Mouse (Mus musculus): ENCODE measurements at regions not wholly inside any gene's neighbourhood (a gene's known extent, or its start where the extent isn't known, plus 50 kb on each side); places are given as distances from the start of the nearest gene placed in this dataset.

DNA sequence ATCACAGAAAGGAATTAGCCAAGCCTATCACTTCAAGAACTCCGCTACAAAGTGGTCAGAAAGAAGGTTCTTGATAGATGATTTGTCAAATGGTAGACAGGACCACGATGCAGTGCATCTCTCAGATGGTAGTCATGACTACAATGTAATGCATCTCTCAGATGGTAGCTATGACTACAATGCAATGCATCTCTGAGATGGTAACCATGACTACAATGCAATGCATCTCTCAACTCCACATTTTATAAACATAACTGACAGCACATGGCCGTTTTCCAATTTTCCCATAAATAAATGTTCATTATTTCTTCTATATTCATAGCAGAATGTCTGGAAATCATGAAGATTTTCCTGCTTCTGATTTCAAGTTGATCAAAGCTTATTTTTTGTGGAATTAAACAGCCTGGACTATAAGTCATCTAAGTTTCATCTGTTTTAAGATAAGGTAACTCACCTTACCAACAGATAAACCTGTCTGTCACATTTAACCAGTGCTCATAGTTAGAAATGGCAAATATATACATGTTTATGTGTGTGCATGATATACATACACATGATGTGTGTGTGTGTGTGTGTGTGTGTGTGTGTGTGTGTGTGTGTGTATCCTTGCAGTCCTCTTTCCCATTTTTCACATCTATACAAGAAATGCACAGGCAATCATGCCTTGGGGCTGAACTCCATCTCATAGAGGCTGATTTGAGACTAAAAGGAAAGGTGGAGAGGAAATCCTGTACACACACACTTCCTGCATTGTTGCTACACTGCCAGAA is 122.4 kb downstream of the Phf3 start:
- DNase-seq (ENCODE audit: low read depth, low spot score), result no peak
- H3K36me3 ChIP-seq (ENCODE audit: control insufficient read depth in 1 of 2, insufficient read depth in 2 of 2, low read length in 2 of 2), result no peaks in the 10 kb centered on the region
- no peaks in the 10 kb centered on the region for H3K27me3 ChIP-seq (ENCODE audit: control insufficient read depth in 1 of 2, insufficient read depth in 2 of 2, low read length in 2 of 2)
- H3K9me3 ChIP-seq (replicated peaks; ENCODE audit: insufficient read depth, low read length), result no peaks in the 10 kb centered on the region
- no peaks in the 10 kb centered on the region for H3K4me1 ChIP-seq (ENCODE audit: control insufficient read depth in 1 of 2, insufficient read depth in 2 of 2, low read length in 2 of 2)
- H3K79me2 ChIP-seq (ENCODE audit: control insufficient read depth, insufficient read depth, low read length, poor library complexity), result no peaks in the 10 kb centered on the region
- no peak overlapping the region for H3K4me3 ChIP-seq (ENCODE audit: control insufficient read depth in 1 of 2, insufficient read depth in 1 of 2, low read depth in 2 of 2, low read length in 2 of 2)
- TF ChIP-seq GATA1 (IDR thresholded peaks at IDR 0.05; ENCODE audit: low read depth, low read length) (no peak), CHD2 (IDR thresholded peaks at IDR 0.05; ENCODE audit: low read length) (no peak), KAT2A (conservative IDR thresholded peaks at IDR 0.05; ENCODE audit: low read depth, low read length) (no peak), BHLHE40 (IDR thresholded peaks at IDR 0.05; ENCODE audit: borderline replicate concordance, low read depth, low read length) (no peak), MAX (IDR thresholded peaks at IDR 0.05; ENCODE audit: low read length) (no peak), CTCF (IDR thresholded peaks at IDR 0.05 in 2 of 3, conservative IDR thresholded peaks at IDR 0.05 in 1 of 3; ENCODE audit: control insufficient read depth in 1 of 3, insufficient read depth in 1 of 3, low read depth in 2 of 3, low read length in 3 of 3, poor library complexity in 1 of 3, severe bottlenecking in 1 of 3) (no peak), ZKSCAN1 (IDR thresholded peaks at IDR 0.05; ENCODE audit: low read depth, low read length) (no peak), GABPA (IDR thresholded peaks at IDR 0.05; ENCODE audit: low read depth, low read length) (no peak), SMC3 (IDR thresholded peaks at IDR 0.05; ENCODE audit: low read depth, low read length) (no peak), MYC (IDR thresholded peaks at IDR 0.05; ENCODE audit: low read depth, low read length) (no peak), NELFE (IDR thresholded peaks at IDR 0.05; ENCODE audit: low read depth, low read length) (no peak), MXI1 (IDR thresholded peaks at IDR 0.05; ENCODE audit: low read depth, low read length) (no peak), RAD21 (IDR thresholded peaks at IDR 0.05; ENCODE audit: low read depth, low read length) (no peak), MEF2A (IDR thresholded peaks at IDR 0.05; ENCODE audit: extremely low read depth, insufficient replicate concordance, low read depth, low read length, poor library complexity, severe bottlenecking) (no peak), EP300 (IDR thresholded peaks at IDR 0.05; ENCODE audit: low read depth in 1 of 2, low read length in 2 of 2) (no peak)
- no peak overlapping the region for H3K27ac ChIP-seq (ENCODE audit: control insufficient read depth, low read depth, low read length)
- H3K9ac ChIP-seq (ENCODE audit: control insufficient read depth, low read depth, low read length, poor library complexity, severe bottlenecking), result no peak overlapping the region

DNA sequence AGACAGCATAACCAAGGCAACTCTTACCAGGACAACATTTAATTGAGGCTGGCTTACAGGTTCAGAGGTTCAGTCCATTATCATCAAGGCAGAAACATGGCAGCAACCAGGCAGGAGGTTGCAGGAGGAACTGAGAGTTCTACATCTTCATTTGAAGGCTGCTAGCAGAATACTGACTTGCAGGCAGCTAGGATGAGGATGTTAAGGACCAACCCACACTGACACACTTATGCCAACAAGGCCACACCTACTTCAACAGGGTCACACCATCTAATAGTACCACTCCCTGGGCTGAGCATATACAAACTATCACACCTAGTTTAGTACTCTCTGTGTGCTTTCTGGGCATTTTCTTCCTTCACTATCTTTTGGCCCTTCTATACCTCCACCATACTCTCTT is 131.8 kb downstream of the Phf3 start:
- H3K9me3 ChIP-seq (replicated peaks; ENCODE audit: insufficient read depth, low read length), result no peaks in the 10 kb centered on the region
- no peak overlapping the region for H3K9ac ChIP-seq (ENCODE audit: control insufficient read depth, low read depth, low read length, poor library complexity, severe bottlenecking)
- H3K79me2 ChIP-seq (ENCODE audit: control insufficient read depth, insufficient read depth, low read length, poor library complexity), result no peaks in the 10 kb centered on the region
- no peaks in the 10 kb centered on the region for H3K4me1 ChIP-seq (ENCODE audit: control insufficient read depth in 1 of 2, insufficient read depth in 2 of 2, low read length in 2 of 2)
- no peak for DNase-seq (ENCODE audit: low read depth, low spot score)
- TF ChIP-seq CHD1 (IDR thresholded peaks at IDR 0.05; ENCODE audit: low read depth, low read length), result no peak
- TF ChIP-seq SIN3A (IDR thresholded peaks at IDR 0.05; ENCODE audit: low read length), result no peak
- no peak for TF ChIP-seq E2F4 (IDR thresholded peaks at IDR 0.05; ENCODE audit: borderline replicate concordance, low read depth, low read length)
- no peak for TF ChIP-seq MXI1 (IDR thresholded peaks at IDR 0.05; ENCODE audit: low read depth, low read length)
- no peak for TF ChIP-seq KAT2A (conservative IDR thresholded peaks at IDR 0.05; ENCODE audit: low read depth, low read length)
- TF ChIP-seq RCOR1 (IDR thresholded peaks at IDR 0.05; ENCODE audit: low read depth, low read length), result no peak
- no peak for TF ChIP-seq ZC3H11A (IDR thresholded peaks at IDR 0.05; ENCODE audit: low read depth, low read length)
- no peak for TF ChIP-seq CHD2 (IDR thresholded peaks at IDR 0.05; ENCODE audit: low read length)
- no peak for TF ChIP-seq GATA1 (IDR thresholded peaks at IDR 0.05; ENCODE audit: low read depth, low read length)
- TF ChIP-seq TAL1 (IDR thresholded peaks at IDR 0.05; ENCODE audit: low read length), result no peak
- no peak for TF ChIP-seq BHLHE40 (IDR thresholded peaks at IDR 0.05; ENCODE audit: borderline replicate concordance, low read depth, low read length)
- no peak for TF ChIP-seq SMC3 (IDR thresholded peaks at IDR 0.05; ENCODE audit: low read depth, low read length)
- TF ChIP-seq USF2 (IDR thresholded peaks at IDR 0.05; ENCODE audit: borderline replicate concordance in 1 of 2, insufficient read depth in 1 of 2, low read depth in 1 of 2, low read length in 2 of 2), result no peak
- TF ChIP-seq CTCF (IDR thresholded peaks at IDR 0.05 in 2 of 3, conservative IDR thresholded peaks at IDR 0.05 in 1 of 3; ENCODE audit: control insufficient read depth in 1 of 3, insufficient read depth in 1 of 3, low read depth in 2 of 3, low read length in 3 of 3, poor library complexity in 1 of 3, severe bottlenecking in 1 of 3), result no peak
- TF ChIP-seq RAD21 (IDR thresholded peaks at IDR 0.05; ENCODE audit: low read depth, low read length), result no peak
- no peak for TF ChIP-seq NRF1 (IDR thresholded peaks at IDR 0.05; ENCODE audit: insufficient read depth, low read depth, low read length, poor library complexity, severe bottlenecking)
- TF ChIP-seq GABPA (IDR thresholded peaks at IDR 0.05; ENCODE audit: low read depth, low read length), result no peak
- TF ChIP-seq JUND (IDR thresholded peaks at IDR 0.05; ENCODE audit: low read depth, low read length), result no peak
- TF ChIP-seq EP300 (IDR thresholded peaks at IDR 0.05; ENCODE audit: low read depth in 1 of 2, low read length in 2 of 2), result no peak
- TF ChIP-seq TBP (IDR thresholded peaks at IDR 0.05; ENCODE audit: low read depth, low read length), result no peak
- H3K36me3 ChIP-seq (ENCODE audit: control insufficient read depth in 1 of 2, insufficient read depth in 2 of 2, low read length in 2 of 2), result no peaks in the 10 kb centered on the region
- H3K27ac ChIP-seq (ENCODE audit: control insufficient read depth, low read depth, low read length), result no peak overlapping the region
- H3K4me3 ChIP-seq (ENCODE audit: control insufficient read depth in 1 of 2, insufficient read depth in 1 of 2, low read depth in 2 of 2, low read length in 2 of 2), result no peak overlapping the region
- no peaks in the 10 kb centered on the region for H3K27me3 ChIP-seq (ENCODE audit: control insufficient read depth in 1 of 2, insufficient read depth in 2 of 2, low read length in 2 of 2)
